Comparison of ENCODE assay signal across 9 mouse cellular contexts in genomic region chr4:100722532-100722931, GRCm38 (mm10). TPM values are rescaled to one million over a fixed set of nuclear protein-coding genes. Genes with fewer than 3 reads are reported as not detected.
DNase-seq lines count a peak whose midpoint lies in the region; ATAC-seq and TF ChIP-seq lines count a peak whose summit lies in the region.
"Had no signal": no experiment of that assay in that cellular context is flagged by ENCODE, and none has a peak within 500 bp of the region (broad histone marks: within the 10 kb centered on the region; RNA-seq: fewer than 3 reads in every experiment).

No protein-coding gene starts in this region.

- peaks cover 27% of the 10 kb centered on the region for H3K4me1 ChIP-seq in midbrain, embryonic 10.5 days
- peaks cover 6% of the 10 kb centered on the region for H3K4me1 ChIP-seq in midbrain, embryonic 16.5 days (ENCODE audit: control insufficient read depth, insufficient read depth, low read length)
- no peaks in the 10 kb centered on the region for H3K4me1 ChIP-seq in testis, adult 2 months (ENCODE audit: control insufficient read depth, insufficient read depth, low read length)

- H3K9me3 ChIP-seq in midbrain, embryonic 10.5 days (replicated peaks) = no peaks in the 10 kb centered on the region
- H3K9me3 ChIP-seq in midbrain, embryonic 16.5 days (replicated peaks; ENCODE audit: control insufficient read depth, low read length, poor library complexity, severe bottlenecking) = no peaks in the 10 kb centered on the region

- 28% methylated on average over 9 of the region's 9 CpGs for WGBS in midbrain, embryonic 10.5 days
- 24% methylated on average over 9 of the region's 9 CpGs for WGBS in midbrain, embryonic 16.5 days

- H3K9ac ChIP-seq in midbrain, embryonic 16.5 days (ENCODE audit: low read depth, low read length) = no peak overlapping the region

- TF ChIP-seq CTCF in testis, adult 2 months (IDR thresholded peaks at IDR 0.05; ENCODE audit: control insufficient read depth, insufficient read depth, insufficient replicate concordance, low read depth, low read length) = peak; percentile 74

- peak; percentile 58 for DNase-seq in midbrain, embryonic 10.5 days (ENCODE audit: low spot score)
- peak; percentile 7 to 19 for DNase-seq in adrenal gland, postnatal 4 days (ENCODE audit: low spot score in 2 of 2)
- peak; percentile 27 to 39 for DNase-seq in frontal cortex, postnatal 25 days (ENCODE audit: low spot score in 2 of 2)
- DNase-seq in kidney, postnatal 25 days = peak; percentile 77 to 86
- peak; percentile 59 for DNase-seq in lung, postnatal 10 days

- no peaks in the 10 kb centered on the region for H3K27me3 ChIP-seq in midbrain, embryonic 10.5 days (ENCODE audit: low read depth, poor library complexity, severe bottlenecking)
- H3K27me3 ChIP-seq in midbrain, embryonic 16.5 days (ENCODE audit: control insufficient read depth, insufficient read depth, low read depth, low read length) = no peaks in the 10 kb centered on the region
- H3K27me3 ChIP-seq in testis, adult 2 months (ENCODE audit: control insufficient read depth, insufficient read depth, low read length) = no peaks in the 10 kb centered on the region

- no peak overlapping the region for H3K4me3 ChIP-seq in midbrain, embryonic 10.5 days
- no peak overlapping the region for H3K4me3 ChIP-seq in midbrain, embryonic 16.5 days (ENCODE audit: low read depth, low read length)
- no peak overlapping the region for H3K4me3 ChIP-seq in testis, adult 2 months (ENCODE audit: control insufficient read depth, low read depth, low read length)
- H3K4me3 ChIP-seq: erythroblast, embryonic 14.5 days; myocyte had no signal

- no peaks in the 10 kb centered on the region for H3K36me3 ChIP-seq in midbrain, embryonic 10.5 days
- no peaks in the 10 kb centered on the region for H3K36me3 ChIP-seq in midbrain, embryonic 16.5 days (ENCODE audit: control insufficient read depth, insufficient read depth, low read length)
- no peaks in the 10 kb centered on the region for H3K36me3 ChIP-seq in testis, adult 2 months (ENCODE audit: control insufficient read depth, insufficient read depth, low read length)

- H3K27ac ChIP-seq in midbrain, embryonic 10.5 days (replicated peaks) = no peak overlapping the region
- no peak overlapping the region for H3K27ac ChIP-seq in midbrain, embryonic 16.5 days (ENCODE audit: low read length)
- no peak overlapping the region for H3K27ac ChIP-seq in testis, adult 2 months (ENCODE audit: control insufficient read depth, insufficient read depth, low read depth, low read length)

- no peak overlapping the region for H3K4me2 ChIP-seq in midbrain, embryonic 16.5 days (ENCODE audit: low read length)

- no peak; the same call in 1 of the 2 replicates for ATAC-seq in midbrain, embryonic 16.5 days

- no peak for TF ChIP-seq POLR2A in testis, adult 2 months (IDR thresholded peaks at IDR 0.05; ENCODE audit: control insufficient read depth, low read depth, low read length)

RNA-seq across cellular contexts. Expression of gene Cachd1, which starts 53.9 kb away (rescaled TPM):
- 34.8 and 42.7 TPM in 2 replicates for polyA plus RNA-seq in midbrain, embryonic 10.5 days (2016; fragmentation: Nextera tagmentation; extraction: Ambion mirVana)
- polyA plus RNA-seq in midbrain, embryonic 16.5 days (2015; fragmentation: Nextera tagmentation; extraction: Ambion mirVana) = 30.8 and 31.1 TPM in 2 replicates
- 10 to 100 TPM; 14.6 to 16.7 TPM for total RNA-seq in adrenal gland, postnatal 4 days (2021)
- 10.0 and 12.1 TPM in 2 replicates for polyA plus RNA-seq in testis, adult 2 months (2012; rRNA removed)

Comparison
In these comparisons a context has a peak if more than half of its experiments do, and no peak if none do; other contexts are left out.
1. DNase-seq: peak in every context shown above with its lines; median percentile 82 in kidney, postnatal 25 days; 59 in lung, postnatal 10 days; 58 in midbrain, embryonic 10.5 days; 33 in frontal cortex, postnatal 25 days; 13 in adrenal gland, postnatal 4 days.